Mouse (Mus musculus): ENCODE data around the gene Cd4. TPM values are rescaled to one million over a fixed set of nuclear protein-coding genes. Genes with fewer than 3 reads are reported as not detected.

Gene Cd4
- polyA plus RNA-seq (2012; rRNA removed), result 0.05 and 0.26 TPM in 2 replicates

GRCm38 (mm10) chr6:124887986-124888385 is at the start of gene Cd4:
Cd4 (minus strand) TSS chr6:124888221.
- H3K4me3 ChIP-seq (replicated peaks; ENCODE audit: insufficient read depth, low read depth, low read length), result no peak within 1 kb of the TSS
- TF ChIP-seq CTCF (IDR thresholded peaks at IDR 0.05; ENCODE audit: borderline replicate concordance, insufficient read depth, low read depth, low read length), result no peak
- no peak for TF ChIP-seq POLR2A (IDR thresholded peaks at IDR 0.05; ENCODE audit: borderline replicate concordance, insufficient read depth, low read length)
- peaks cover 9% of the 10 kb centered on the region for H3K4me1 ChIP-seq (ENCODE audit: control insufficient read depth, insufficient read depth, low read length)
- DNase-seq, result no peak
- H3K27me3 ChIP-seq (ENCODE audit: control insufficient read depth, insufficient read depth, low read length), result no peaks in the 10 kb centered on the region
- WGBS, result 93% methylated on average over 9 of the region's 9 CpGs
- no peak within 1 kb of the TSS for H3K27ac ChIP-seq (ENCODE audit: insufficient read depth, low read length)

GRCm38 (mm10) chr6:124937493-124937892 is 49.5 kb upstream of the Cd4 start:
- TF ChIP-seq CTCF (IDR thresholded peaks at IDR 0.05; ENCODE audit: borderline replicate concordance, insufficient read depth, low read depth, low read length) (no peak), POLR2A (IDR thresholded peaks at IDR 0.05; ENCODE audit: borderline replicate concordance, insufficient read depth, low read length) (no peak)
- Histone ChIP-seq H3K4me3 (replicated peaks; ENCODE audit: insufficient read depth, low read depth, low read length) (no peak overlapping the region), H3K27ac (ENCODE audit: insufficient read depth, low read length) (0 out of 2 replicates have a peak overlapping the region, but pooled peaks have one; percentile 26), H3K4me1 (ENCODE audit: control insufficient read depth, insufficient read depth, low read length) (peaks cover 33% of the 10 kb centered on the region), H3K27me3 (ENCODE audit: control insufficient read depth, insufficient read depth, low read length) (no peaks in the 10 kb centered on the region)
- whole genome bisulfite sequencing, result 71% methylated on average over 2 of the region's 2 CpGs
- peak in 1 of 2 experiments; percentile 20 for DNase-seq

GRCm38 (mm10) chr6:124936681-124937080 is 48.7 kb upstream of the Cd4 start:
- Histone ChIP-seq H3K4me1 (ENCODE audit: control insufficient read depth, insufficient read depth, low read length) (peaks cover 33% of the 10 kb centered on the region), H3K27ac (ENCODE audit: insufficient read depth, low read length) (peak overlapping the region; percentile 77; the same call in 1 of the 2 replicates), H3K4me3 (replicated peaks; ENCODE audit: insufficient read depth, low read depth, low read length) (no peak overlapping the region), H3K27me3 (ENCODE audit: control insufficient read depth, insufficient read depth, low read length) (no peaks in the 10 kb centered on the region)
- 11% methylated on average over 1 of the region's 1 CpGs for WGBS
- DNase-seq, result peak; percentile 48 to 74
- TF ChIP-seq POLR2A (IDR thresholded peaks at IDR 0.05; ENCODE audit: borderline replicate concordance, insufficient read depth, low read length) (no peak), CTCF (IDR thresholded peaks at IDR 0.05; ENCODE audit: borderline replicate concordance, insufficient read depth, low read depth, low read length) (no peak)

GRCm38 (mm10) chr6:124934670-124935069 is 46.6 kb upstream of the Cd4 start:
- peaks cover 33% of the 10 kb centered on the region for H3K4me1 ChIP-seq (ENCODE audit: control insufficient read depth, insufficient read depth, low read length)
- no peak overlapping the region for H3K4me3 ChIP-seq (replicated peaks; ENCODE audit: insufficient read depth, low read depth, low read length)
- TF ChIP-seq POLR2A (IDR thresholded peaks at IDR 0.05; ENCODE audit: borderline replicate concordance, insufficient read depth, low read length) (no peak), CTCF (IDR thresholded peaks at IDR 0.05; ENCODE audit: borderline replicate concordance, insufficient read depth, low read depth, low read length) (no peak)
- H3K27ac ChIP-seq (ENCODE audit: insufficient read depth, low read length), result 0 out of 2 replicates have a peak overlapping the region, but pooled peaks have one; percentile 9
- H3K27me3 ChIP-seq (ENCODE audit: control insufficient read depth, insufficient read depth, low read length), result no peaks in the 10 kb centered on the region
- DNase-seq, result no peak
- WGBS, result 77% methylated on average over 7 of the region's 7 CpGs

DNA sequence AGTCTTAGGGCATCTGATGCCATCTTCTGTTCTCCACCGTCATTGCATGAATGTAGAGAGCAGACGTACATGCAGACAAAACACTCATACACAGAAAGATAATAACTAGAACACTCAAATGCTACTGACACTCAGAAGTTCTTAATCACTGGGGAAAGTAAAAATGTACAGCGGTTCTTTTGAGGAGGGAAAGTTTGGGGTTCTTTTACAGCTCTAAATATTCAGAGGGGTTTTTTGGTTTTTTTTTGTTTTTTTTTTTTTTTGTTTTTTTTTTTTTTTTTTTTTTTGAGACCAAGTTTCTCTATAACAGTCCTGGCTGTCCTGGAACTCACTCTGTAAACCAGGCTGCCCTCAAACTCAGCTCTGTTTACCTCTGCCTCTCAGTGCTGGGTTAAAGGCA is 45.1 kb upstream of the Cd4 start:
- DNase-seq, result no peak
- 81% methylated on average over 3 of the region's 3 CpGs for WGBS
- Histone ChIP-seq H3K4me3 (replicated peaks; ENCODE audit: insufficient read depth, low read depth, low read length) (peak overlapping the region; percentile 28), H3K27me3 (ENCODE audit: control insufficient read depth, insufficient read depth, low read length) (no peaks in the 10 kb centered on the region), H3K27ac (ENCODE audit: insufficient read depth, low read length) (no peak overlapping the region), H3K4me1 (ENCODE audit: control insufficient read depth, insufficient read depth, low read length) (peaks cover 33% of the 10 kb centered on the region)
- TF ChIP-seq POLR2A (IDR thresholded peaks at IDR 0.05; ENCODE audit: borderline replicate concordance, insufficient read depth, low read length), result no peak
- no peak for TF ChIP-seq CTCF (IDR thresholded peaks at IDR 0.05; ENCODE audit: borderline replicate concordance, insufficient read depth, low read depth, low read length)

DNA sequence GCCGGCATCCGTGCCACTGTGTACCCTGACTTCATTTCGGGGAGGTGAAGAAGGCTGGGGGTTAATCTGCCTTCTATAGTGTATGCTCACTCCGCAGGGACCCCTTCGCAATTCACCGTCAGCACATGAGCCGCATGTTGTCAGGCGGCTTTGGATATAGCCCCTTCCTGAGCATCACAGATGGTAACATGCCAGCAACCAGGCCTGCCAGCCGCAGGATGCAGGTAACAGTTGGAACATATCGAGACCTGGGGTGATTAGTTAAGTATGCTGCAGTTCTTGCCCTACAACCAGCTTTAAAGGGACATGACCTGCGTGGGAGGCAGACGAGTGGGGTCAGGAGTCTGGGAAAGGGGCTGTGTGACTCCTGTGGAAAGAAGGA is 44.3 kb upstream of the Cd4 start:
- TF ChIP-seq CTCF (IDR thresholded peaks at IDR 0.05; ENCODE audit: borderline replicate concordance, insufficient read depth, low read depth, low read length) (no peak), POLR2A (IDR thresholded peaks at IDR 0.05; ENCODE audit: borderline replicate concordance, insufficient read depth, low read length) (no peak)
- no peaks in the 10 kb centered on the region for H3K27me3 ChIP-seq (ENCODE audit: control insufficient read depth, insufficient read depth, low read length)
- 6% methylated on average over 12 of the region's 12 CpGs for WGBS
- H3K4me3 ChIP-seq (replicated peaks; ENCODE audit: insufficient read depth, low read depth, low read length), result peak overlapping the region; percentile 68
- DNase-seq, result peak; percentile 53 to 60
- H3K27ac ChIP-seq (ENCODE audit: insufficient read depth, low read length), result peak overlapping the region; percentile 96
- H3K4me1 ChIP-seq (ENCODE audit: control insufficient read depth, insufficient read depth, low read length), result peaks cover 26% of the 10 kb centered on the region

GRCm38 (mm10) chr6:124931525-124932313 is 43.7 kb upstream of the Cd4 start:
- no peak for TF ChIP-seq CTCF (IDR thresholded peaks at IDR 0.05; ENCODE audit: borderline replicate concordance, insufficient read depth, low read depth, low read length)
- TF ChIP-seq POLR2A (IDR thresholded peaks at IDR 0.05; ENCODE audit: borderline replicate concordance, insufficient read depth, low read length), result no peak
- Histone ChIP-seq H3K4me1 (ENCODE audit: control insufficient read depth, insufficient read depth, low read length) (peaks cover 21% of the 10 kb centered on the region), H3K27ac (ENCODE audit: insufficient read depth, low read length) (peak overlapping the region; percentile 96), H3K27me3 (ENCODE audit: control insufficient read depth, insufficient read depth, low read length) (no peaks in the 10 kb centered on the region), H3K4me3 (replicated peaks; ENCODE audit: insufficient read depth, low read depth, low read length) (peak overlapping the region; percentile 68)
- DNase-seq, result no peak
- under 1% methylated on average over 48 of the region's 48 CpGs for WGBS
